Mouse (Mus musculus): ENCODE data around the gene Zbtb9. TPM values are rescaled to one million over a fixed set of nuclear protein-coding genes. Genes with fewer than 3 reads are reported as not detected.

The Zbtb9 gene
- polyA plus RNA-seq, 1 experiment from 2014 or later: 16.7 TPM

DNA sequence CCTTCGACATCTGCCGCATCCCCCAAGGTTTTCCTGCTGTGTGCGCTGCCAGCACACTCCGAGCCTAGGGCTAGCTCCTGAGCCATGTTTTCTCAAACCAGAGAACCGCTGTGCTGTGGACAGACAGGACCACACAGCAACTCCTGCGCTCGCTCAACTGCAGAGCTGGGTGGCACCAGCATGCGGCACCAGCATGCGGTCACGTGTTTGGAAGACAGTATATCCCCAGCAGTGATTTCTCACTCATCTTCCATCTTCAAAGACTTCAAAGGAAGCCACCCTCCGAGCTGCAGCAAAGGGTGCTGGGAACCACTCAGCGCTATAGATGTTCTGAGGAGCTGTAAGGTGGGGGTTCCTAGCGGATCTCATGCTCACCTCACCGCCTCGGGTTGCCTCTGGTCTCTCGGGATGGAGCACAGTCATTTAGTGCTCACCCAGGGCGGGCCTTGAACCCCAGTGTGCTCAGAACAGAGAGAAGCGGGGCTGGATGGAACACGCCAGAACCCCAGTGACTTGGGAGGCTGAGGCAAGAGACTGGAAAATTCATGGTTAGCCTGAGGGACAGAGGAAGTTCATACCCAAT, 32.0 kb downstream of the Zbtb9 start:
- Histone ChIP-seq H3K4me3 (no peak overlapping the region), H3K4me1 (peaks cover 15% of the 10 kb centered on the region; the same call in 1 of the 2 replicates), H3K27ac (no peak overlapping the region), H3K36me3 (no peaks in the 10 kb centered on the region), H3K27me3 (peaks cover 6% of the 10 kb centered on the region; the same call in 1 of the 2 replicates), H3K9me3 (no peaks in the 10 kb centered on the region), H3K4me2 (replicated peaks) (no peak overlapping the region), H3K9ac (no peak overlapping the region)
- ATAC-seq (ENCODE audit: low FRiP score, low read depth): no peak
- WGBS: 29% methylated on average over 19 of the region's 19 CpGs

DNA sequence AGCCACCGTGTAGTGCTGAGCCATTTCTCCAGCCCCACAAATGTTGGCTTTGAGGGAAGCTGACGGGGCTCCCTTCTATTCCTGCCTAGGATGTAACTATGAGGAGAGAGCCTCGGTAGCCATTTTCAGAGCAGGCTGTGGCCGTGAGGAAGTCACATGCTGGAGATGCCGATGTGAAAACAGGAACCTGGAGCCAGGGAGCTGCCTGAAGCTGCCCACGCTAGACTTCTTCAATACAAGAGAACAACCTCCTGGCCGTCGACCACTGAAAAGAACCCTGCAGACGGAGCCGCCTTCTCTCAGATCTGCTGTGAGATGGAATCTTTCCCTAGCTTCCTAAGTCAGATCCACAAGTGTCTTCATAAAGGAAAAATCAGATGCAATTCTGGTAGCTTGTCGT, 32.7 kb downstream of the Zbtb9 start:
- ATAC-seq (ENCODE audit: low FRiP score, low read depth): no peak
- H3K9ac ChIP-seq: no peak overlapping the region
- no peak overlapping the region for H3K27ac ChIP-seq
- peaks cover 6% of the 10 kb centered on the region; the same call in 1 of the 2 replicates for H3K27me3 ChIP-seq
- no peaks in the 10 kb centered on the region for H3K9me3 ChIP-seq
- 61% methylated on average over 11 of the region's 11 CpGs for WGBS
- H3K4me2 ChIP-seq (replicated peaks): no peak overlapping the region
- H3K36me3 ChIP-seq: no peaks in the 10 kb centered on the region
- H3K4me1 ChIP-seq: 0 out of 2 replicates have a peak, but pooled peaks cover 9% of the 10 kb centered on the region
- H3K4me3 ChIP-seq: no peak overlapping the region

DNA sequence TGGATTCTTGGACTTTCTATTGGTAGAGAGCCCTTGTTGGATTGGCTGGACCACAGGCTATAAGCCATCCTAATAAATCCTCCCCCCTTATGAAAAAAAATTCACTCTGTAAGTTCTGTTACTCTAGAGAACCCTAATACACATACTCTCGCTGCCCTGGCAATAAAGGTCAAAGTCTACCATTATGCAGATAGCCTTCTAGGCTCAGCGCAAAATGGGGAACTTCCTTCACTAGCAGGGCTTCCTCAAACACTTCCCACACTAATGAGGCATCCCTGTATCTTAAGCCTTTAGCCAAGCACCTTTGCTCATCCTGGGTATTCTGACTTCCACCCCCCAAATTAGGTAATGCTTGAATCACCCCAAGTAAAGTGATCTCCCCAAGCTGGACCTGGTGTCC, 35.3 kb downstream of the Zbtb9 start:
- no peak for ATAC-seq (ENCODE audit: low FRiP score, low read depth)
- Histone ChIP-seq H3K9ac (no peak overlapping the region), H3K27me3 (peaks cover 6% of the 10 kb centered on the region; the same call in 1 of the 2 replicates), H3K4me3 (no peak overlapping the region), H3K4me1 (0 out of 2 replicates have a peak, but pooled peaks cover 13% of the 10 kb centered on the region), H3K9me3 (no peaks in the 10 kb centered on the region), H3K4me2 (replicated peaks) (no peak overlapping the region), H3K36me3 (no peaks in the 10 kb centered on the region), H3K27ac (no peak overlapping the region)
- 80% methylated on average over 2 of the region's 2 CpGs for WGBS

DNA sequence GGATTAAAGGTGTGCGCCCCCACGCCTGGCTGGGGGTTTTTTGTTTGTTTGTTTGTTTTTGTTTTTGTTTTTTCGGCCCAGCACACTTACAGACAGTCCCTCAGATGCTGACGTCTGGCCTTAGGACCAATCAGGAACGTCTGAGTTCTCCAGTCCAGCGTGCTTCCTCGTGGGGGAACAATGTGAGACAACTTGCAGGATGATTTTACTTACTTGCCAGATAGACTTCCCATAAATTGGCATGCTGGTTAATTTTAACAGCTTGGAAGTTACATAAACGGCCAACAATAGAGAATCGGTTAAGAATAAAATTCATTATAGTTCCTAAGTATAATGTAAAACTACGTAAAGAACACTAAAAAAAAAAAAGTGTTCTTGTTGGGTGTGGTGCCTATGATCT, 38.2 kb downstream of the Zbtb9 start:
- H3K36me3 ChIP-seq: no peaks in the 10 kb centered on the region
- H3K9me3 ChIP-seq: no peaks in the 10 kb centered on the region
- H3K4me1 ChIP-seq: 0 out of 2 replicates have a peak, but pooled peaks cover 9% of the 10 kb centered on the region
- H3K27ac ChIP-seq: no peak overlapping the region
- 88% methylated on average over 10 of the region's 10 CpGs for WGBS
- H3K27me3 ChIP-seq: no peaks in the 10 kb centered on the region
- no peak overlapping the region for H3K4me3 ChIP-seq
- H3K9ac ChIP-seq: no peak overlapping the region
- no peak for ATAC-seq (ENCODE audit: low FRiP score, low read depth)
- H3K4me2 ChIP-seq (replicated peaks): no peak overlapping the region

DNA sequence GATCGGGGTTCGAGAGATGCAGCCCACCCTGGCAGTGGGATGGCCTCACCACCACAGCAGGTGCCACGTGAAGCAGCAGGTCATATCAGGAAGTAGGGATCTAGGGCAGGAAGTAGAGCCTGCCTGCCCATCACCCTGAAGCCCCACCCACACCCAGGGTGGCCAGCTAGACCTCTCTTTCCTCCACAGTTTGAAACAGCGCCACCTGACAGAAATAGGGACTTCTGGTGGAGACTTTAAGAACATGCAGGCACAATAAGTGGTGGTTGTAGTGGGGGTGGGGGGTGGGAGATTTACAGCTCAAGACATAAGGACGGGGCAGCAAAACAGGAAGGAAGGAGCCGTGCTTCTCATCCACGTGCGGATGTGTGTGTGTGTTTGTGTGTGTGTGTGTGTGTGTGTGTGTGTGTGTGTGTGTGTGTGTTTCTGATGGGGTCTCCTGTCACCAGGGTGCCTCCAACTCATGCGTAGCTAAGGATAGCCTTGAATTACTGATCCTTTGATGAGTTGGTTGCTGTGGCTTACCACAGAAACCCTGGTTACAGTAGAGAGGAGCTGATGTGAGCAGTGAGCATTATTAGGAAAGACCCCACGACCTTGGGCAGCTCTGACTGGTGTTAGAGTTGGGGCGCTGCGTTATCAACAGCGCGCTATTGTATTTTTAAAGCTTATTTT, 39.2 kb downstream of the Zbtb9 start:
- no peaks in the 10 kb centered on the region for H3K9me3 ChIP-seq
- H3K4me2 ChIP-seq (replicated peaks): no peak overlapping the region
- H3K27ac ChIP-seq: no peak overlapping the region
- no peak overlapping the region for H3K9ac ChIP-seq
- no peak overlapping the region for H3K4me3 ChIP-seq
- H3K36me3 ChIP-seq: no peaks in the 10 kb centered on the region
- H3K27me3 ChIP-seq: no peaks in the 10 kb centered on the region
- ATAC-seq (ENCODE audit: low FRiP score, low read depth): no peak
- WGBS: 54% methylated on average over 14 of the region's 14 CpGs
- H3K4me1 ChIP-seq: peaks cover 6% of the 10 kb centered on the region; the same call in 1 of the 2 replicates

DNA sequence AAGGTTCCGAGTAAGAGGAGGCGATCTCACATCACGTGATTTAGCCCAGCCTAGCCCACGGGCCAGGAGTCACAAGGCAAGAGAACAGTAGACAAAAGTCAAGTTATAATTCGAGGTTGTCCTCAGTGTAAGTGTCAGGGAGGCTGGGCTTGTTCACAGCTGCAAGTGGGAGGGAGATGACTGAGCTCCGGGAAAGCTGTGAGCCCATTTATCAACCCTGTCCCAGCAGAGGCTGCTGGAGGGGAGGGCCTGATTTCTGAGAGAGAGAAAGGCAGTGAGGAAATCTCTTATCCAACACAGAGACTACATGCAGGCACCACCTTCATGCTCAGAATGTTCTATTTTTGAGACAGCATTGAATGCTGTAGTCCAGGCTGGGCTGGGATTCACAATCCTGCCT, 39.9 kb downstream of the Zbtb9 start:
- H3K27me3 ChIP-seq: no peaks in the 10 kb centered on the region
- H3K27ac ChIP-seq: no peak overlapping the region
- H3K36me3 ChIP-seq: no peaks in the 10 kb centered on the region
- ATAC-seq (ENCODE audit: low FRiP score, low read depth): no peak
- H3K4me1 ChIP-seq: peaks cover 11% of the 10 kb centered on the region; the same call in 1 of the 2 replicates
- no peak overlapping the region for H3K9ac ChIP-seq
- H3K4me3 ChIP-seq: no peak overlapping the region
- no peak overlapping the region for H3K4me2 ChIP-seq (replicated peaks)
- 30% methylated on average over 6 of the region's 6 CpGs for WGBS
- no peaks in the 10 kb centered on the region for H3K9me3 ChIP-seq

DNA sequence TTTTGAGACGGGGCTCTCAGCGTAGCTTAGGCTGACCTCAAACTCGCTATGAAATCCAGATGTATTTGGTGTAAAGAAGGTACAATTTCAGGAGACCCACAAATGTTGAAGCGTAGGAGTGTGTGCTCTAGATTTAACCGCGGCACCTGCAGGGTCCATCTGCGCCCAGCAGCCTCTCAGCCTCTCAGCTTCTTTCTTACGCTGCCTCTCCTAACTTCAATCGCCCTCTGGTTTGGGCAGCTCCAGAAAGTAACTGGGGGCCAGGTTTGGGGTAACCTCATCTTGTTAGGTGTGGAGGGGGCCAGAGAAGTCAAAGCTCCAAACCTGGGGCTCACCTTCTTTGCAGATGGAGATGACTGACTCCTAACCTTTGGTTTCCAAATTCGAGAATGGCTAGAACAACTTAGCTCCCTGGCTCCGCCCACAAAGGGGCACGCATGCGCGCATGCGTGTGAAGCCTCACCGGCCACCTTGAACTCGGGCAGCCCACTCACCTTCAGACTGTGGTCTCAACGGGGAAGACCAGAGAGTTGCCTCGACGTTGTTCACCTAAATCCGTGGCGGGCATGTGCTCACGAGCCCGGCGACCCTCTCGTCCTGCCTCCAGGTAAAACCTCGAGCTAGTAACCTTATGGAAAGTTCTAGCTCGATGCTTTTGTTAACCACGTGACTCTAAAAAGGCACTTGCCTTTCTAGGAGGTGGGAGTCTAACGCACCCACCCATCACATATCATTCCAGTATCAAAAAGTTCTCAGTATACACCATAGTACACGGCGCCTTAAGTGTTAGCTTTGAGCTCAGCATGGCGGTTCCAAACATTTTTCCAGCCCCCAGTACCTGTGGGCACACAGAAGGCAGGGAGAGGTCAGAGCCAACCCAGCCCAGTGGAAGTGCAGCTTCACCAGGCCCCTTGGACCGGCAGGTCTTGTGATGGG, 44.9 kb downstream of the Zbtb9 start:
- H3K27me3 ChIP-seq: no peaks in the 10 kb centered on the region
- H3K4me3 ChIP-seq: peak overlapping the region; percentile 52
- peak overlapping the region; percentile 56 for H3K27ac ChIP-seq
- WGBS: 4% methylated on average over 34 of the region's 34 CpGs
- peak overlapping the region; percentile 74 for H3K4me2 ChIP-seq (replicated peaks)
- peaks cover 13% of the 10 kb centered on the region for H3K4me1 ChIP-seq
- no peaks in the 10 kb centered on the region for H3K9me3 ChIP-seq
- ATAC-seq (ENCODE audit: low FRiP score, low read depth): peak; percentile 86
- peaks cover 35% of the 10 kb centered on the region for H3K36me3 ChIP-seq
- peak overlapping the region; percentile 67 for H3K9ac ChIP-seq

DNA sequence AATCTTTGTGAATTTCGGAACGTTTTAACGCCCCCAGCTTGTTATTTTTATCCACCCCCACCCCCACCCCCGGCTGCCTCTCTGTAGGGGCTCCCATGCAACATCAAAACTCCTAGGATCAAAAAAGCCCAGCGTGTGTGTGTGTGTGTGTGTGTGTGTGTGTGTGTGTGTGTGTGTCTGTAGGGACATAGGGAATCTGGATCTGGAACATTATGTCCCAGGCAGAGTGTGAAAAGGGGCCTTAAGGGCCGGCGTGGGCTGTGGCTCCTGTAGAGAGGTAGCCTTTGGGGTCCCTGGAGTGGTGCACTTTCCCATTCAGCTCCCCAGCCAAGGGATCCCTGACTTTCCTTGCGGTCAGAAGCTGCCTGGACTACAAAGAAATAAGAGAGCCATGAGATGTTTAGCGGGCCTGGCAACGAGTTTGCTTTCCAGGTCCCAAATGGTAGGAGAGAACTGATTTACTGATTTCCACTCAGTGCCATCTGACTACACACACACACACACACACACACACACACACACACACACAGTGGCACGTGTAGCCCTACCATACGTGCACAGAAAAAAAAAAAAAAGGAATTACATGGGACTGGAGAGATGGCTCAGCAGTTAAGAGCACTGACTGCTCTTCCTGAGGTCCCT, 45.7 kb downstream of the Zbtb9 start:
- peak overlapping the region; percentile 56; the same call in 1 of the 2 replicates for H3K27ac ChIP-seq
- peak overlapping the region; percentile 67 for H3K9ac ChIP-seq
- H3K4me2 ChIP-seq (replicated peaks): peak overlapping the region; percentile 74
- peaks cover 13% of the 10 kb centered on the region for H3K4me1 ChIP-seq
- no peaks in the 10 kb centered on the region for H3K27me3 ChIP-seq
- 28% methylated on average over 11 of the region's 12 CpGs for WGBS
- no peaks in the 10 kb centered on the region for H3K9me3 ChIP-seq
- no peak for ATAC-seq (ENCODE audit: low FRiP score, low read depth)
- peaks cover 44% of the 10 kb centered on the region for H3K36me3 ChIP-seq
- H3K4me3 ChIP-seq: peak overlapping the region; percentile 52

DNA sequence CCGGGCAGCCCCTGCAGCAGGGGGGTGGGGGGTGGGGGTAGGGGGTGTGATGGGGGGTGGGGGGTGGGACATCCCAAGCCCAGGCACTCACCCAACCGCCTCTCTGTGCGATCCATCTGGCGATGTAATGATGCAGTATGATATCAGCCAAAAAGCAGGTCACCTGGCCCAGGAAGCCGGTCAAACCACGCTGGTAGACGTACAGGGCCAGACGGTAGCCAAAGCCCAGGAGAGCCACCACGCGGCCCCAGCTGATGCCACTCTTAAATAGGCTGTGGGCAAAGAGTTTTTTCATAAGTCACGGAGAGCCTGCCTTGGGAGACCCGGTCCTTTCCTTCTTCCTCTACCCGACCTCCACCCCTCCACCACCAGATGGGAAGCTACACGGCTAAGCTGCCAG, 48.1 kb downstream of the Zbtb9 start:
- ATAC-seq (ENCODE audit: low FRiP score, low read depth): no peak
- Histone ChIP-seq H3K27ac (no peak overlapping the region), H3K9me3 (no peaks in the 10 kb centered on the region), H3K36me3 (peaks cover 68% of the 10 kb centered on the region), H3K4me2 (replicated peaks) (no peak overlapping the region), H3K4me1 (peaks cover 13% of the 10 kb centered on the region), H3K27me3 (no peaks in the 10 kb centered on the region), H3K9ac (no peak overlapping the region), H3K4me3 (no peak overlapping the region)
- WGBS: 87% methylated on average over 14 of the region's 14 CpGs

DNA sequence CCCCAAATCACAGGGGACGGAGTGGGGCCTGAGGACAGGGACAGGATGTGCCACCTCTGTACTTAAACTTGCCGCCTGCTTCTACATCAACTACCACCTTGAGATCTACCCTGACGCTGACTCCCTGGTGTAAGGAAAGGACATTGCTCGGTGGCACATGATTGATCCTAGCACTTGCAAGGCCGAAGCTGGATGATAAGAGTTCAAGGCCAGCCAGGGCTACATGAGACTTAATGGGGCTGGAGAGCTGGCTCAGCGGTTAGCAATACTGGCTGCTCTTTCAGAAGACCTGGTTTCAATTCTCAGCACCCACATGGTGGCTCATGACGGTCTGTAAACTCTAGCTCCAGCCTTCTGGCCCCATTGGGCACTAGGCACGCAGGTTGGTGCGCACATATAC, 48.8 kb downstream of the Zbtb9 start:
- Histone ChIP-seq H3K36me3 (peaks cover 70% of the 10 kb centered on the region), H3K27ac (no peak overlapping the region), H3K9ac (no peak overlapping the region), H3K4me1 (peaks cover 13% of the 10 kb centered on the region), H3K27me3 (no peaks in the 10 kb centered on the region), H3K9me3 (no peaks in the 10 kb centered on the region), H3K4me3 (no peak overlapping the region), H3K4me2 (replicated peaks) (no peak overlapping the region)
- ATAC-seq (ENCODE audit: low FRiP score, low read depth): no peak
- WGBS: 92% methylated on average over 9 of the region's 9 CpGs

DNA sequence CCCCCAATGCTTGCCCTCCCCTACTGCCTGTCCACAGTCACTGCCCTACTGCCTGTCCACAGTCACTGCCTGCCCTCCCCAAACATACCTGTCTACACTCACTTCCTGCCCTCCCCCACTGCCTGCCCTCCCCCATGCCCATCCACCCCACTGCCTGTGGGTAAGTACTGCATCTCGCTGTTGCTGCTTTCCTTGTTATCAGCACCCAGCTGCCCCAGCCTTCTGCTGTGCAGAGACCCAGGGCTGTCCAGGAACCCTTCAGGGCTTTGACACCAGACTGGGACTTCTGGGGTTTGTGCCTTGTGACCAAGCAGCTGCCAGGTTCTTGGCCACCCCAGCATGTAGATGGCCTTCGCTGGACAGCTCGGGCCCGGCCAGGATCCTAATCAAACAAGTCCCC, 50.4 kb downstream of the Zbtb9 start:
- WGBS: 91% methylated on average over 4 of the region's 4 CpGs
- ATAC-seq (ENCODE audit: low FRiP score, low read depth): no peak
- Histone ChIP-seq H3K4me1 (peaks cover 16% of the 10 kb centered on the region), H3K9ac (no peak overlapping the region), H3K9me3 (no peaks in the 10 kb centered on the region), H3K27me3 (no peaks in the 10 kb centered on the region), H3K4me2 (replicated peaks) (no peak overlapping the region), H3K36me3 (peaks cover 70% of the 10 kb centered on the region), H3K4me3 (no peak overlapping the region), H3K27ac (no peak overlapping the region)

Data from limb, embryonic 13.5 days (tissue).